Mouse (Mus musculus): ENCODE data around the gene Mkrn1.

DNA sequence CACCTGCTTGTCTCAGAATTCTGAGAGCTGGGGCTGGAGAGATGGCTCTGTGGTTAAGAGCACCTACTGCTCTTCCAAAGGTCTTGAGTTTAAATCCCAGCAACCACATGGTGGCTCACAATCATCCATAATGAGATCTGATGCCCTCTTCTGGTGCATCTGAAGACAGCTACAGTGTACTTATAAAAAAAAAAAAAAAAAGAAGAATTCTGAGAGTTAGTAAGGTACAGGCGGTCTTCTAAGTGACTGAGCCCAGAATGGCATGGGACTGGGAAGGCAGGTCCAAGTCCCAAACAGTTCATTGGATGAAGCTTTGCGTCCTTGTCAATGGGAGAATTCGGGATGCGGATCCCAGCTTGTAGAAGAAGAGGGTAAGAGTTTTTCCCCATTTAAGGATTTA is 33.3 kb upstream of the Mkrn1 start:
- no peak for TF ChIP-seq CTCF (IDR thresholded peaks at IDR 0.05; ENCODE audit: insufficient read depth, low read length)
- TF ChIP-seq POLR2A (IDR thresholded peaks at IDR 0.05; ENCODE audit: borderline replicate concordance, extremely low read depth, low read depth, low read length) = no peak

All from lung, adult 2 months (tissue).